Mouse (Mus musculus): ENCODE results near the gene Colgalt1. TPM values are rescaled to one million over a fixed set of nuclear protein-coding genes. Genes with fewer than 3 reads are reported as not detected.
A peak's percentile ranks its signal among the peaks of the same experiment; 100 is the strongest.

Gene Colgalt1
- polyA plus RNA-seq, 1 experiment from 2014 or later, result 78.2 TPM

DNA sequence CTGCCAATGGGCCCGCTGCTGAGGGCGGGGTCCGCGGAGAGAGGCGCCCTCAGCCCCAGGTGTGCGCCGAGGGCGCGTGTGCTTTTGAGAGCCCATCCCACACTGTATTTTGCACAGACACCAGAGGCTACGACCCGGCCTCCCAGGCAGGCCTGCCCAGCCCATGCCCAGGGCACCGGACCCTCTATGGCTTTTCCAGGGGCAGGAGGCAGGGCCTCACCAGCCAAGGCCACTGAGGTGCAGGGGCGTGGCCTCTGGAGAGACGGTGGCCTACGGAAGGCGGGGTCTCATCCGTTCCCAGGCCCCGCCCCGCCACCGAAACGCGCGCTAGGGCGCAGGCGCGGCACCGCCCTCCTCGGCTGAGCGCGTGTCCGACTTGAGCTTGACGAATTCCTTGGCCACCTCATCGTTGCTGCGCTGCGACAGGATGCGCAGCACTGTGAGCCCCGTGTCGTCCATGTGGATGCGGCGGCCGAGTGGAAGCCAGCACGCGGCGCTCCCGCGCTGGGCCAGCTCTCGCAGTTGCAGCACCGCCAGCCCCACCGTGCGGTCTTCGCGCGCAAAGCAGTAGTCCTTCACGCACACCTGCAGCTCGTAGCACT is 18.4 kb downstream of the Colgalt1 start:
- peaks cover 26% of the 10 kb centered on the region for H3K36me3 ChIP-seq
- ATAC-seq (ENCODE audit: insufficient number of reproducible peaks, insufficient read depth, low FRiP score, low TSS enrichment, low read depth), result peak; percentile 82
- peak overlapping the region; percentile 82 for H3K9ac ChIP-seq
- H3K27ac ChIP-seq, result peak overlapping the region; percentile 86
- H3K27me3 ChIP-seq, result peaks cover 19% of the 10 kb centered on the region
- peaks cover 8% of the 10 kb centered on the region; the same call in 1 of the 2 replicates for H3K9me3 ChIP-seq
- peak overlapping the region; percentile 57 for H3K4me3 ChIP-seq
- H3K4me1 ChIP-seq, result peaks cover 30% of the 10 kb centered on the region
- H3K4me2 ChIP-seq, result peak overlapping the region; percentile 97
- under 1% methylated on average over 55 of the region's 55 CpGs for WGBS

DNA sequence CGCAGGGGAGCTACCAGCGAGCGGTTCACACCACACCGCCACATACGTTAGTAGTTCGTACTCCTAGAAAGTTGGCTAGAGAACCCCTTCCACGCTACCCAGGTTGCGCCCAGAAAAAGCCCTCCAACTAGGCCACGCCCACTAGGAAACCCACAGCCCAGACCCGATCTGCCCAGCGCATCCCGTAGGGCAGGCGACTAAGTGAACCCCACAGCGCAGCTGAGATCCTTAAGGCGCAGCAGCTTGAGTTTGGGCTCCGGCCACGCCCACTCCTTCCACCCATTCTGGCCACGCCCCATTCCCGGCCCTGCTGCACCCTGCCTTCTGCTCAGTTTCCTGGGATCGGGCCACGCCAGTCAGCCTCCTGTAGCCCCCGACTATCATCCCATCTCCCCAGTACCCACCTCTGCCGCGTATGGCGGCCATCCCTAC is 19.0 kb downstream of the Colgalt1 start:
- Histone ChIP-seq H3K4me1 (peaks cover 36% of the 10 kb centered on the region), H3K27me3 (peaks cover 25% of the 10 kb centered on the region), H3K9me3 (peaks cover 8% of the 10 kb centered on the region; the same call in 1 of the 2 replicates), H3K36me3 (peaks cover 20% of the 10 kb centered on the region), H3K4me2 (peak overlapping the region; percentile 97), H3K4me3 (peak overlapping the region; percentile 57), H3K9ac (peak overlapping the region; percentile 82), H3K27ac (peak overlapping the region; percentile 86)
- 4% methylated on average over 25 of the region's 25 CpGs for WGBS
- peak; percentile 32 for ATAC-seq (ENCODE audit: insufficient number of reproducible peaks, insufficient read depth, low FRiP score, low TSS enrichment, low read depth)

DNA sequence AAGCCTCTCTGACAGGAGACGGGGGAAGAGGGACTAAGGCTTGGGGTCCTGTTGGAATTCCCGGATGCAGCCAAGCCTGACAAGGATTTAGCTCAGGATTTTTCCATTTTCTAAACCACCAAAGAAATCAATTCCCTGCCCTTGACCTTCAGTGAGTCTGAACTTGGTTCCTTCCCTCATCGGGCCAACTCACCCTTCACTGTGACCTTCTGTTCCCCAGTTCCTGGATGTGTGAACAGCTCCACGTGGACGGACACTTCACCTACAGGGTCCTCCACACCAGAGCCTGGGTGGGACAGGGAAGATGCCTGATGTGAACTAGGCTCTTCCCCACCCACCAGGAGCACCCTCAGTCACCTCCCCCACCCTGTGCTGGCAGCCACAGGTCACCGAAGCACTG is 20.0 kb downstream of the Colgalt1 start:
- H3K4me2 ChIP-seq, result no peak overlapping the region
- ATAC-seq (ENCODE audit: insufficient number of reproducible peaks, insufficient read depth, low FRiP score, low TSS enrichment, low read depth), result no peak
- peaks cover 10% of the 10 kb centered on the region for H3K36me3 ChIP-seq
- H3K9ac ChIP-seq, result no peak overlapping the region
- peaks cover 8% of the 10 kb centered on the region; the same call in 1 of the 2 replicates for H3K9me3 ChIP-seq
- peaks cover 36% of the 10 kb centered on the region for H3K4me1 ChIP-seq
- H3K27ac ChIP-seq, result no peak overlapping the region
- H3K4me3 ChIP-seq, result no peak overlapping the region
- 84% methylated on average over 6 of the region's 6 CpGs for WGBS
- peaks cover 34% of the 10 kb centered on the region for H3K27me3 ChIP-seq

DNA sequence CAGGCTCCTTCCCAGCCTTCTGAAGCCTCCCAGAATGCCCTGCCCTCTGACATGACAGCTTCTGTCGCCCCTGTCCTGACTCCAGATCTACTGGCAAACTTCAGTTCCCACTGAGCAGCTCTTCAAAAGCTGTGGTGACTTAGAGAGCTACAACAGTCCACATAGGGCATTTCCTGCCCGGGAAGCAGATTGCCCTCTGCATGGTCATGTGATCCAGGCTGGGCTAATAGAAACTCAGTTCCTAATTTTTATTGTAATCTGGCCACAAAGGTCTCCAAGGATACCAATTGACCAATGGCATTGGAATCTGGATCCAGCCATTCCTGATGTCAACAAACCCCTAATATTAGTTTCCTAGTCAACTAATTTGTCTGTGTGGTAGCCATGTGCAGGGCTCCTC is 21.1 kb downstream of the Colgalt1 start:
- Histone ChIP-seq H3K9ac (no peak overlapping the region), H3K27ac (no peak overlapping the region), H3K4me3 (no peak overlapping the region), H3K36me3 (0 out of 2 replicates have a peak, but pooled peaks cover 3% of the 10 kb centered on the region), H3K9me3 (peaks cover 8% of the 10 kb centered on the region; the same call in 1 of the 2 replicates), H3K4me2 (no peak overlapping the region), H3K27me3 (peaks cover 44% of the 10 kb centered on the region), H3K4me1 (peaks cover 36% of the 10 kb centered on the region)
- no peak for ATAC-seq (ENCODE audit: insufficient number of reproducible peaks, insufficient read depth, low FRiP score, low TSS enrichment, low read depth)
- 52% methylated on average over 2 of the region's 2 CpGs for WGBS

DNA sequence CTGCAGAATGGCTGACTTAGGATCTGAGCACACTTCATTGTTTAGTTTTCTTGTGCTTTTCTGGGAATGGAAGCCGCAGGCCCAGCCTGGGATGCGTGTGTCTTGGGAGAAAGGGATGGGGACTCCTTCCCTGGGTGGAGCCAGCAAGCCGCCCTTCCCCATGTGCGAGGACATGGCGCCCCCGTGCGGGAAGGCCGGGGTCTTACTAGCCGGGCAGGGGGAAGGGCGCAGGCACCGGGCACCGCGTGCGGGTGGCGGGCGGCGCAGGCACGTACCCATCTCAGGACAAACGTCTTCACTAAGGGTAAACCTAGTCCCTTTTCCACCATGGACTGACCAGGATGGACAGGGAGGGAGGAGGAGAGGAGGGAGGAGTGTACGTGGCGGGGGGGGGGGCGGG is 22.4 kb downstream of the Colgalt1 start:
- Histone ChIP-seq H3K9me3 (peaks cover 8% of the 10 kb centered on the region; the same call in 1 of the 2 replicates), H3K9ac (no peak overlapping the region), H3K36me3 (0 out of 2 replicates have a peak, but pooled peaks cover 3% of the 10 kb centered on the region), H3K27ac (no peak overlapping the region), H3K27me3 (peaks cover 44% of the 10 kb centered on the region), H3K4me2 (peak overlapping the region; percentile 52; the same call in 1 of the 2 replicates), H3K4me3 (no peak overlapping the region), H3K4me1 (peaks cover 25% of the 10 kb centered on the region)
- no peak for ATAC-seq (ENCODE audit: insufficient number of reproducible peaks, insufficient read depth, low FRiP score, low TSS enrichment, low read depth)
- 10% methylated on average over 18 of the region's 22 CpGs for WGBS

DNA sequence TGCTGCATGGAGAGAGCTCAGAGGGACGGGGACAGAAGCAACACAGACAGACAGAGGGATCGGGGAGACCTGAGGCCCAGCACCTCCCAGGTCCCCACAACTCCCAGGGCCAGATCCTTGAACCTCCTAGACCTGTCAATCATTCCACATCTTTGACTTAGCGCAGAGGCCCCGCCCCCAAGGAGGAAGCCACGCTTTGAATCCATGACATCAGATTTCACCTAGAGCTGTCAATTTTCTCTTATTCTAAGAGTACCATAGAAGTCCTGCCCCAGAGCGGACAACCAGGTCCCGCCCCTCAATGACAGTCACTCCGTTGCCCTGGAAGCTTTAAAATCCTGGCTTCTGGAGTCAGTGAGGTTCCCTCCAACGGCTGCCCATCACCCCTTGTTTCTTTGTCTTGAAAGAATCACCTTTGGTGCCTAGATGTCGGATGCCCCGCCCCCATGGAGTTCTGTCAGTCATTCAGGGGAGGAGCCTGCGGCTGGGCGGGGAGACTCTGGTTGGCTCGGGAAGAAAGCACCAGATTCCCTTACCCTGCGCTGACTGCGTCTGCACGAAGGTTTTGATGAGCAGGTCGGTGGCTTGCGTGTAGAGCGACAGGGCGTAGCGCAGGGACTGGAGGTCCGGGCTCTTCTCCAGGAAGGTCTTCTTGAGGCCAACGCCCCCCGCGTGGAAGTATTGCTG is 23.3 kb downstream of the Colgalt1 start:
- Histone ChIP-seq H3K4me2 (peak overlapping the region; percentile 52), H3K9ac (no peak overlapping the region), H3K4me1 (peaks cover 17% of the 10 kb centered on the region), H3K27me3 (peaks cover 44% of the 10 kb centered on the region), H3K36me3 (0 out of 2 replicates have a peak, but pooled peaks cover 3% of the 10 kb centered on the region), H3K9me3 (peaks cover 8% of the 10 kb centered on the region; the same call in 1 of the 2 replicates), H3K4me3 (peak overlapping the region; percentile 21), H3K27ac (no peak overlapping the region)
- ATAC-seq (ENCODE audit: insufficient number of reproducible peaks, insufficient read depth, low FRiP score, low TSS enrichment, low read depth), result no peak
- 2% methylated on average over 26 of the region's 26 CpGs for WGBS

DNA sequence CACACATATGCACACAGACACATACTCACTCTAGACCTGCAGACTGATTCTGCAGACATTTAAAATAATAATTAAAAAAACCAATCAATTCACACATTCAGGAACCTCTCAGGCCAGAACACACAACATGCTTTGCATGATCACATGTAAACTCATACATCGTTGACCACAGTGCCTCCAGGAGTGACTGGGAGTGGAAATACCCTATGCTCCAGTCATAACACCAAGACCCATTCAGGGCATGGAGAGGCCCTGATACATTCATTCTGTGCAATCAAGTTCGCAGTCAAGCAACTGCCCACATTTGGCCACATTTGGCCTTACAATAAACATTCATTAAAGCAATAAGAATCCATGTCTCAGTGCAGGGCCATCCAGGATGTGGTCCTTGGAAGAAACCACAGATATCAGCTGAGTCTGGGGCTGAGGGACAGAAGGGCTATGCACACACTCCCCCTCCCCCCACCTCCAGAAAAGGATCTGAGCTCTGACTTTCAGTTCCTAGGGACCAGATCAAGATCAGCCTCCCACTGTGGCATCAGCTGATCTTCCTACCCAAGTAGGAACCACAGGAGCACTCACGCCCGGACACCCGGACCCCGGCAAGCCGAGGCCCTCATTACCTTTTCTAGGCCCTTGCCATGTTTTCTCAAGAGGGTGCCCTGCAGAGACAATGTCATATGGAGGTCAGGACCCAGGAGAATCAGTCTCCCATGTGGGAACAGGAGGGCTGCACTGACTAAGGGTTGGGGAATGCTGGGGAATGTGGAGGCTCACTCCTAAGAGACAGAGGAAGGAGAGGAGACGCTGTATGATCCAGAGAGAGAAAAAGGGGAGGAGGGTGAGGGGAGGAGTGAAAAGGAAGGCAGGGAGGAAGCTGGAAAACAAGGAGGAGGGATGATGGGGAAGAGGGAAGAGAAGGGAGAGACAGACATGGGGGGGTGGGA is 26.6 kb downstream of the Colgalt1 start:
- Histone ChIP-seq H3K4me3 (no peak overlapping the region), H3K4me1 (peaks cover 7% of the 10 kb centered on the region; the same call in 1 of the 2 replicates), H3K27ac (no peak overlapping the region), H3K36me3 (0 out of 2 replicates have a peak, but pooled peaks cover 3% of the 10 kb centered on the region), H3K9ac (no peak overlapping the region), H3K9me3 (peaks cover 8% of the 10 kb centered on the region; the same call in 1 of the 2 replicates), H3K4me2 (no peak overlapping the region), H3K27me3 (peaks cover 32% of the 10 kb centered on the region)
- ATAC-seq (ENCODE audit: insufficient number of reproducible peaks, insufficient read depth, low FRiP score, low TSS enrichment, low read depth), result no peak
- 68% methylated on average over 8 of the region's 8 CpGs for WGBS

DNA sequence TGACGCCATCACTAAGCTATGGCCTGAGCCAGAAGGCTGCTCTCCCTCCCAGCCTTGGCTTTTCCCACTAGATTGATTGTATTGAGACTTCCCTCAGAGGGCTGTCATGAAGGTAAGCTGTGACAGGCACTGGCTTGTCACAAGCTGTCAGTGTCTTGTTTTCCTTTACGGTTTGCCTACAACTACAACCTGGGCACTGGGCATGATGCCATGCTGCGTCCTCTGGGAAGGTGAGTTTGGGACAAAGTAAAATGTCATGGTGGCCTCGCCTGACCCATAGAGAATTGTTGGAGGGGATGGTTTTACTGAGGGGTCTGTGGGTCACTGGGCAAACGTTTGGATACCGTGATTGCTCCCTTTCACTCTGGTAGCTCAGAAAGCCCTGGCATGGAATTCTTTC is 27.5 kb downstream of the Colgalt1 start:
- Histone ChIP-seq H3K9ac (no peak overlapping the region), H3K27me3 (peaks cover 32% of the 10 kb centered on the region), H3K36me3 (no peaks in the 10 kb centered on the region), H3K9me3 (no peaks in the 10 kb centered on the region), H3K27ac (no peak overlapping the region), H3K4me3 (no peak overlapping the region), H3K4me1 (peaks cover 7% of the 10 kb centered on the region; the same call in 1 of the 2 replicates), H3K4me2 (no peak overlapping the region)
- WGBS, result 68% methylated on average over 6 of the region's 6 CpGs
- ATAC-seq (ENCODE audit: insufficient number of reproducible peaks, insufficient read depth, low FRiP score, low TSS enrichment, low read depth), result no peak

DNA sequence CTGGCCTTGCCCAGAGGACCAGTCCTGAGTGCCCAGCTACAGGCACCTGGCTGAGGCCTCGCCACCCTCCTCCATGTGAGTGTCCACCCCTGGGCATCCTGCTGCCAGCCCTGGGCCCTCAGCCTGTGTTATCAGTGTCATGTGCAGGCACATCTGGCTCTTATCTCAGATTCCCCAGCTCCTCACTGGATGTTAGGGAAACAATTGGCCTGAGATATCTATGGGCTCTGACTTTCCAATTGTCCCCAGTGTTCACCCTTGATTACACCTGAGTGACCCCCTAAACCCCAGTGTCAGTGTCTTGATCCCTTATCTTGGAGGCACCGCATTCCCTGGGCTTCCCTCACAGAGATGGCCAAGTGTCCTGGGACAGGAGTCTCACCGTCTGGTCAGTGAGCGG is 28.5 kb downstream of the Colgalt1 start:
- WGBS, result 97% methylated on average over 4 of the region's 4 CpGs

DNA sequence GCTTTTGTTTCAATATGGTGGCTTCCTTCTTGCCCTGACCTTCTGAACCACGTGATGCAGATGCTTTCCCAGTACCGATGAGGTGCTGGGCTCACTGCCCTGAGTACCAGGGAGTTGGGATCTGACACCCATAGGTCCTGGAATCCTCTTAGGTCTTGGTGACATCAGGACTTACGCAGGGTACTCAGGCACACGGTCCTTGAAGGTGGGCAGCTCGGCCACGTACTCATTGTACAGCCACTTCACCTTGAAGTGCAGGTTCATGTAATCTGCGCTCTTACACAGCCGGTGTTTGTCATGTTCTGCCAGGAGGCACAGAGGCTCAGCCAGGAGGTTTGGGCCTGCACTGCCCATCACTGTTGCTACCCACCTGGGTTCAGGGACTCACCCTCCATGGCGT is 34.7 kb downstream of the Colgalt1 start:
- Histone ChIP-seq H3K36me3 (no peaks in the 10 kb centered on the region), H3K9ac (no peak overlapping the region), H3K9me3 (no peaks in the 10 kb centered on the region), H3K4me2 (no peak overlapping the region), H3K4me3 (no peak overlapping the region), H3K4me1 (no peaks in the 10 kb centered on the region), H3K27me3 (no peaks in the 10 kb centered on the region; the same call in 1 of the 2 replicates), H3K27ac (no peak overlapping the region)
- ATAC-seq (ENCODE audit: insufficient number of reproducible peaks, insufficient read depth, low FRiP score, low TSS enrichment, low read depth), result no peak
- WGBS, result 80% methylated on average over 9 of the region's 9 CpGs

More for the DNA sequence above, 28.5 kb downstream of the Colgalt1 start:
- H3K27me3 ChIP-seq, result peaks cover 24% of the 10 kb centered on the region
- H3K4me2 ChIP-seq, result no peak overlapping the region
- no peak for ATAC-seq (ENCODE audit: insufficient number of reproducible peaks, insufficient read depth, low FRiP score, low TSS enrichment, low read depth)
- H3K36me3 ChIP-seq, result no peaks in the 10 kb centered on the region
- H3K27ac ChIP-seq, result no peak overlapping the region
- peaks cover 5% of the 10 kb centered on the region; the same call in 1 of the 2 replicates for H3K4me1 ChIP-seq
- no peaks in the 10 kb centered on the region for H3K9me3 ChIP-seq
- H3K4me3 ChIP-seq, result no peak overlapping the region
- no peak overlapping the region for H3K9ac ChIP-seq

DNA sequence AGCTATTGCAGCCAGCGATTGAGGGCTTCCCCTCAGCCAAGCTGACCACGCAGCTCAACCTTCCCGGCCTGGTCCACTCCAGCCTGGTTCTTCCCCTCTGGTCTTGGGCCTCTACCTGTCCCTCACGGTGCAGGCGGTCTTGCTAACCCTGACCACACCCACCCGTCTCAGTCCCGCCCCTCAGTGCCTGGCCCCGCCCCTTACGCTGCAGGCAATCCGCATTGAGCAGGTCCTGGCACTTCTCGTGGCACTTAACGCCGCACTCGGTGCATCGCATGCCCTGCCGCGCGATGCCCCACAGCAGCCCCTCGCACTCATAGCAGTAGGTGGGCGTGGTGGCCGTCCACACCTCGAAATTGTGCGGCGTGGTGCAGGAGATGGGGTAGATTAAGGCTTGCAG is 43.8 kb downstream of the Colgalt1 start:
- 0 out of 2 replicates have a peak, but pooled peaks have one; percentile 27 for ATAC-seq (ENCODE audit: insufficient number of reproducible peaks, insufficient read depth, low FRiP score, low TSS enrichment, low read depth)
- Histone ChIP-seq H3K36me3 (no peaks in the 10 kb centered on the region), H3K4me2 (peak overlapping the region; percentile 54), H3K4me1 (peaks cover 9% of the 10 kb centered on the region), H3K27me3 (peaks cover 74% of the 10 kb centered on the region), H3K27ac (no peak overlapping the region), H3K4me3 (peak overlapping the region; percentile 24), H3K9ac (peak overlapping the region; percentile 46; the same call in 1 of the 2 replicates), H3K9me3 (no peaks in the 10 kb centered on the region)
- 1% methylated on average over 24 of the region's 24 CpGs for WGBS

Measured in embryonic facial prominence, embryonic 13.5 days (tissue).